Mouse (Mus musculus) liver, embryonic 15.5 days (tissue): ENCODE results near the gene Dstn. TPM values are rescaled to one million over a fixed set of nuclear protein-coding genes. Genes with fewer than 3 reads are reported as not detected.

Source experiments
- ATAC-seq: fragments of 200-750 bp; cut with Nextera tagmentation; 2 replicates; pipeline ENCODE4 v1.8.0; 2017; ENCODE audit warnings: moderate number of reproducible peaks, mild to moderate bottlenecking, moderate library complexity; ENCODE audit not compliant: insufficient read depth
- H3K27ac ChIP-seq: fragments of 300-500 bp; sonication (generic); replicated peaks from 2 replicates; pipeline ENCODE4 v1.5.1; 2015; ENCODE audit warnings: mild to moderate bottlenecking, inconsistent platforms
- H3K27me3 ChIP-seq: fragments of 300-500 bp; sonication (generic); 2 replicates; pipeline ENCODE4 v1.6.1; 2015; ENCODE audit warnings: mild to moderate bottlenecking, inconsistent platforms
- H3K36me3 ChIP-seq: fragments of 300-500 bp; sonication (generic); replicated peaks from 2 replicates; pipeline ENCODE4 v1.6.1; 2015; ENCODE audit warnings: moderate library complexity, mild to moderate bottlenecking, inconsistent platforms
- H3K4me1 ChIP-seq: fragments of 300-500 bp; sonication (generic); replicated peaks from 2 replicates; pipeline ENCODE4 v1.6.1; 2015; ENCODE audit warnings: inconsistent platforms
- H3K4me2 ChIP-seq: fragments of 300-500 bp; sonication (generic); 2 replicates; pipeline ENCODE4 v1.6.1; 2015; ENCODE audit warnings: moderate library complexity, mild to moderate bottlenecking, inconsistent platforms
- H3K4me3 ChIP-seq: fragments of 300-500 bp; sonication (generic); replicated peaks from 2 replicates; pipeline ENCODE4 v1.5.1; 2015; ENCODE audit warnings: mild to moderate bottlenecking, inconsistent platforms
- H3K9ac ChIP-seq: fragments of 300-500 bp; sonication (generic); 2 replicates; pipeline ENCODE4 v1.6.1; 2015; ENCODE audit warnings: moderate library complexity, mild to moderate bottlenecking, inconsistent platforms
- H3K9me3 ChIP-seq: fragments of 300-500 bp; sonication (generic); replicated peaks from 2 replicates; pipeline ENCODE4 v1.6.1; 2016; ENCODE audit warnings: inconsistent platforms
- WGBS: fragments of 180-500 bp; shearing (Covaris S2); methylation state at CpG from one replicate; pipeline ENCODE4 v1.1.7; 2015; ENCODE audit warnings: mixed read lengths; ENCODE audit not compliant: insufficient replicate concordance; 5-methylcytosine and 5-hydroxymethylcytosine counted together
- polyA plus RNA-seq: library from polyadenylated mRNA; unstranded; fragments of >200 nt; fragmentation: Nextera tagmentation; extraction: Ambion mirVana; gene quantifications from 2 replicates; pipeline ENCODE4 v1.2.1, GENCODE M21; 2015

Gene Dstn
- polyA plus RNA-seq, 1 experiment from 2014 or later = 119 TPM

GRCm38 (mm10) chr2:143917622-143918021 is 2.5 kb downstream of the Dstn start:
- H3K27me3 ChIP-seq = peaks cover 10% of the 10 kb centered on the region; the same call in 1 of the 2 replicates
- H3K27ac ChIP-seq = 0 out of 2 replicates have a peak overlapping the region, but pooled peaks have one; percentile 51
- peak overlapping the region; percentile 88 for H3K4me2 ChIP-seq
- no peak overlapping the region for H3K9ac ChIP-seq
- no peak for ATAC-seq
- H3K4me3 ChIP-seq = peak overlapping the region; percentile 87
- H3K9me3 ChIP-seq = no peaks in the 10 kb centered on the region
- WGBS = 26% methylated on average over 5 of the region's 5 CpGs
- peaks cover 72% of the 10 kb centered on the region for H3K4me1 ChIP-seq
- no peaks in the 10 kb centered on the region for H3K36me3 ChIP-seq

GRCm38 (mm10) chr2:143918831-143919502 is 3.8 kb downstream of the Dstn start:
- H3K27ac ChIP-seq = no peak overlapping the region

GRCm38 (mm10) chr2:143924085-143924484 is 9.0 kb downstream of the Dstn start:
- WGBS = 59% methylated on average over 7 of the region's 7 CpGs
- no peaks in the 10 kb centered on the region for H3K27me3 ChIP-seq
- H3K4me3 ChIP-seq = no peak overlapping the region
- H3K9me3 ChIP-seq = no peaks in the 10 kb centered on the region
- H3K4me2 ChIP-seq = no peak overlapping the region
- no peak for ATAC-seq
- H3K9ac ChIP-seq = no peak overlapping the region
- H3K36me3 ChIP-seq = no peaks in the 10 kb centered on the region
- H3K27ac ChIP-seq = no peak overlapping the region
- peaks cover 37% of the 10 kb centered on the region for H3K4me1 ChIP-seq

More at GRCm38 (mm10) chr2:143918831-143919502, 3.8 kb downstream of the Dstn start:
- Histone ChIP-seq H3K9me3 (no peaks in the 10 kb centered on the region), H3K4me2 (0 out of 2 replicates have a peak overlapping the region, but pooled peaks have one; percentile 7), H3K36me3 (no peaks in the 10 kb centered on the region), H3K4me3 (no peak overlapping the region), H3K4me1 (peaks cover 68% of the 10 kb centered on the region), H3K27me3 (peaks cover 3% of the 10 kb centered on the region; the same call in 1 of the 2 replicates), H3K9ac (no peak overlapping the region)
- 53% methylated on average over 4 of the region's 4 CpGs for WGBS
- ATAC-seq = no peak

GRCm38 (mm10) chr2:143925826-143926225 is 10.7 kb downstream of the Dstn start:
- Histone ChIP-seq H3K9me3 (no peaks in the 10 kb centered on the region), H3K9ac (no peak overlapping the region), H3K27ac (no peak overlapping the region), H3K27me3 (no peaks in the 10 kb centered on the region), H3K4me2 (no peak overlapping the region), H3K4me1 (peaks cover 28% of the 10 kb centered on the region), H3K4me3 (no peak overlapping the region), H3K36me3 (no peaks in the 10 kb centered on the region)
- 80% methylated on average over 6 of the region's 6 CpGs for WGBS
- no peak for ATAC-seq

GRCm38 (mm10) chr2:143929607-143930311 is 14.6 kb downstream of the Dstn start:
- ATAC-seq = no peak
- no peak overlapping the region for H3K27ac ChIP-seq
- WGBS = 54% methylated on average over 3 of the region's 3 CpGs

GRCm38 (mm10) chr2:143932340-143932873 is 17.3 kb downstream of the Dstn start:
- H3K4me1 ChIP-seq = peaks cover 23% of the 10 kb centered on the region
- no peak overlapping the region; the same call in 1 of the 2 replicates for H3K4me2 ChIP-seq
- no peak overlapping the region for H3K4me3 ChIP-seq
- H3K9ac ChIP-seq = no peak overlapping the region
- 79% methylated on average over 12 of the region's 12 CpGs for WGBS
- no peaks in the 10 kb centered on the region for H3K27me3 ChIP-seq
- H3K27ac ChIP-seq = no peak overlapping the region
- H3K36me3 ChIP-seq = no peaks in the 10 kb centered on the region
- no peaks in the 10 kb centered on the region for H3K9me3 ChIP-seq
- no peak for ATAC-seq

More at GRCm38 (mm10) chr2:143929607-143930311, 14.6 kb downstream of the Dstn start:
- Histone ChIP-seq H3K9me3 (no peaks in the 10 kb centered on the region), H3K36me3 (no peaks in the 10 kb centered on the region), H3K27me3 (no peaks in the 10 kb centered on the region), H3K9ac (no peak overlapping the region), H3K4me3 (no peak overlapping the region), H3K4me1 (peaks cover 28% of the 10 kb centered on the region), H3K4me2 (no peak overlapping the region)

- H3K9ac ChIP-seq = no peak overlapping the region
- H3K4me2 ChIP-seq = no peak overlapping the region
- H3K4me1 ChIP-seq = peaks cover 15% of the 10 kb centered on the region
- peaks cover 3% of the 10 kb centered on the region; the same call in 1 of the 2 replicates for H3K36me3 ChIP-seq
- H3K27me3 ChIP-seq = no peaks in the 10 kb centered on the region
- H3K27ac ChIP-seq = no peak overlapping the region
- no peak for ATAC-seq
- 84% methylated on average over 5 of the region's 5 CpGs for WGBS
- no peak overlapping the region for H3K4me3 ChIP-seq
- H3K9me3 ChIP-seq = no peaks in the 10 kb centered on the region
Observed at GRCm38 (mm10) chr2:143933516-143933915, 18.4 kb downstream of the Dstn start.

- H3K36me3 ChIP-seq = peaks cover 11% of the 10 kb centered on the region; the same call in 1 of the 2 replicates
- peaks cover 15% of the 10 kb centered on the region for H3K4me1 ChIP-seq
- WGBS = 59% methylated on average over 8 of the region's 8 CpGs
- H3K27ac ChIP-seq = 0 out of 2 replicates have a peak overlapping the region, but pooled peaks have one; percentile 41
- no peak for ATAC-seq
- peak overlapping the region; percentile 15; the same call in 1 of the 2 replicates for H3K4me2 ChIP-seq
- no peak overlapping the region for H3K4me3 ChIP-seq
- H3K9ac ChIP-seq = no peak overlapping the region
- H3K27me3 ChIP-seq = no peaks in the 10 kb centered on the region
- H3K9me3 ChIP-seq = no peaks in the 10 kb centered on the region
Observed at GRCm38 (mm10) chr2:143934439-143934838, 19.3 kb downstream of the Dstn start.

- no peak overlapping the region for H3K27ac ChIP-seq
- 85% methylated on average over 2 of the region's 2 CpGs for WGBS
Observed at GRCm38 (mm10) chr2:143937861-143938260, 22.7 kb downstream of the Dstn start.

GRCm38 (mm10) chr2:143940406-143940805 is 25.3 kb downstream of the Dstn start:
- Histone ChIP-seq H3K27me3 (no peaks in the 10 kb centered on the region), H3K4me3 (no peak overlapping the region), H3K36me3 (peaks cover 54% of the 10 kb centered on the region), H3K9ac (no peak overlapping the region), H3K27ac (no peak overlapping the region; the same call in 1 of the 2 replicates), H3K4me1 (peaks cover 9% of the 10 kb centered on the region), H3K9me3 (no peaks in the 10 kb centered on the region), H3K4me2 (no peak overlapping the region)
- ATAC-seq = peak; percentile 71
- whole genome bisulfite sequencing = 67% methylated on average over 5 of the region's 5 CpGs

More at GRCm38 (mm10) chr2:143937861-143938260, 22.7 kb downstream of the Dstn start:
- Histone ChIP-seq H3K4me1 (peaks cover 9% of the 10 kb centered on the region), H3K4me3 (no peak overlapping the region), H3K27me3 (no peaks in the 10 kb centered on the region), H3K9me3 (no peaks in the 10 kb centered on the region), H3K36me3 (peaks cover 34% of the 10 kb centered on the region), H3K9ac (no peak overlapping the region), H3K4me2 (no peak overlapping the region)
- ATAC-seq = no peak

- 69% methylated on average over 3 of the region's 3 CpGs for WGBS
- H3K9me3 ChIP-seq = no peaks in the 10 kb centered on the region
- no peak overlapping the region for H3K4me3 ChIP-seq
- H3K27ac ChIP-seq = no peak overlapping the region
- no peak overlapping the region for H3K4me2 ChIP-seq
- ATAC-seq = no peak
- no peaks in the 10 kb centered on the region for H3K27me3 ChIP-seq
- no peak overlapping the region for H3K9ac ChIP-seq
- peaks cover 83% of the 10 kb centered on the region for H3K36me3 ChIP-seq
- H3K4me1 ChIP-seq = peaks cover 12% of the 10 kb centered on the region
Observed at GRCm38 (mm10) chr2:143944796-143945195, 29.7 kb downstream of the Dstn start.
